Mouse (Mus musculus) gonadal fat pad, adult 2 months (tissue): Measurements from ENCODE around the gene Cebpa. TPM values are rescaled to one million over a fixed set of nuclear protein-coding genes. Genes with fewer than 3 reads are reported as not detected.

Experiments used
- DNase-seq: peaks from one replicate; pipeline ENCODE4 v3.0.0-alpha.2; 2012; ENCODE audit warnings: low read depth
- polyA plus RNA-seq: library from polyadenylated mRNA; depleted of rRNA; stranded (reverse); fragments of >200 nt; gene quantifications from 2 replicates; pipeline ENCODE4 v1.2.3, GENCODE M21; 2012; rRNA removed

Cebpa gene
- 261 and 276 TPM in 2 replicates for polyA plus RNA-seq

DNA sequence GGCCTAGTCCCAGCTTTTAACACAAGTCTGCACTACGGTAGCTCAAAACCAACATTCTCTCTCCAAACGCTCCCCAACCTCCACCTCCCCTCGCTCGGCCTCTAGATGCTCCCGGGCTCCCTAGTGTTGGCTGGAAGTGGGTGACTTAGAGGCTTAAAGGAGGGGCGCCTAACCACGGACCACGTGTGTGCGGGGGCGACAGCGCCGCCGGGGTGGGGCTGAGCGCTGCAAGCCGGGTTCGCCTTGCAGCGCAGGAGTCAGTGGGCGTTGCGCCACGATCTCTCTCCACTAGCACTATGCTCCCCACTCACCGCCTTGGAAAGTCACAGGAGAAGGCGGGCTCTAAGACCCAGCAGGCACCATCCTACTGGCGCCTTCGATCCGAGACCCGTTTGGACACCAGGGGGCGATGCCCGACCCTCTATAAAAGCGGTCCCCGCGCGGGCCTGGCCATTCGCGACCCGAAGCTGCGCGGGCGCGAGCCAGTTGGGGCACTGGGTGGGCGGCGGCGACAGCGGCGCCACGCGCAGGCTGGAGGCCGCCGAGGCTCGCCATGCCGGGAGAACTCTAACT, at the start of gene Cebpa:
TSS of gene Cebpa (plus strand) at position 453 of the 573 bp plus-strand sequence.
- DNase-seq, result no peak

DNA sequence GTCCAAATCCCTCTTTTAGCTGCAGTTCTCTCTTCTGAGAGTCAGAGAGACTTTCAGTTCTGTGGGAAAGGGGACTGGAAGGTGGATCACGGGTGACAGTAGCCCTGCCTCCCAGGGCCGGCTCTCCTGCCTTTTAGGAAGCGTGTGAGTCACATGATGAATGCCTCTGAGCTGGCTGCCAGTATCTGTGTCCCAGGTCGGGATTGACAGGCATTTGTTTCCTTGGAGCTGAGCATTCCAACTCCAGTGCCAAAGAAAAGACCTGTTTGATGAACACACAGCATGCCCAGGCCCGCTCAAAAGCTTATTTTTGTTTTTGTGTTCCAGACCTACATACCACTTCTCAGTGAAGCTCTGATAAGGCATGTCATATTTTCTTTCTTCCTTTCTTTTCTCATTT, 42.4 kb upstream of the Cebpa start:
- DNase-seq, result peak; percentile 99

DNA sequence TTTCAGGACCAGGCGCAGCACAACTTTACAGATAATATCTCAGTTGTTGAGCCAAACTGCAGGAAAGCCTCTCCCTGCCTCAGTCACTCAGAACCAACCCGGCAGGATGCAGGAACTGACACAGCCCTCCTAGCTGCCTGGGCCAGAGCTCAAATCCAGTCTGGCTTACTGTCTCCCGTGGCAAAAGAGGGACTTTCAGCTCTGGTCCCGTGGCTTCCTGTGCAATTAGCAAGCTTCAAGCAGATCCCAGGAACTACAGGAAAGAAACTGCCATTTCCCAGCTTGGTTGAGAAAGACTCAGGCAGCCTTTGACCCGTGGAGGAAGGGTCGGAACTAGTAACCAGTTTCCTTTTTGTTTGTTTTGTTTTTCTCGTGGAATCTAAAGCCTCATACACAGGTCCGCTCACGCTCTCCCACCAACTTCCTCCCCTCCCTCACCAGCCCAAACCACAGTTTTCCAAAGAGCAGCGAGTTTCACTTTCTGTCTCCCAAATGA, 38.2 kb upstream of the Cebpa start:
- no peak for DNase-seq

- DNase-seq, result no peak
Measured at GRCm38 (mm10) chr7:35081406-35082104, 37.5 kb upstream of the Cebpa start.

DNA sequence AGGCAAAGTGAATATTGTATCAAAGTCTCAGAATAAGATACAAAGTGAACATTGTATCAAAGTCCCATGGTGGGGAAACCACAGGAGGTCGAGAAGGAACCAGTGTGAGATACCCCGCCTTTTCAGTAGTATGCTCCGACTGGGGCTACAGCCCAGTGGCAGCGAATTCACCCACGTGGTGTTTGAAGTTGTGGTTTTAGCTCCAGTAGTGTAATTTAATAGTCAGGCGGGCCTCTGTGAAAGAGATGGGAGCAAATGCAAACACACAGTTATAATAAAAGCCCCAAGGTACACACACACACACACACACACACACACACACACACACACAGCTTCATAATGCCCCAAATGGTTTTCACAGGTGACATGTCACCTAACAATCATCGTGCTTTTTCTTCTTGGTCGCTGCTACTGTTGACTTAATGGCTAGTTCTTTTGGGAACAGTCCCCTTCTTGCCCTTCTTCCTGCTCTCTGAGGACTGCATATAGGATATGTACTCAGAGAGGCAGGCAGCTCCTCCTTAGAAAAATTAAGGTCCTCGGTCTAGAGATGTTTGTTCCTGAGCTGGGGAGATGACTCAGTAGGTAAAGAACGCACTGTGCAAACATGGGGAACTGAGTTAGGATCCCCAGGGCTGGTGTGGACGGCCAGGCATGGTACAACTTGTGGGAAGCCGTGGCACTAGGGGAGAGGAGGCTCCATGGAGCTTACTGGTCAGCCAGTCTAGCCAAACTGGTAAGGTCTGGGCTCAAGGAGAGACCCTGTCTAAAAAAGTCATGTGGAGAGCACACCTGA, 34.3 kb upstream of the Cebpa start:
- no peak for DNase-seq

DNA sequence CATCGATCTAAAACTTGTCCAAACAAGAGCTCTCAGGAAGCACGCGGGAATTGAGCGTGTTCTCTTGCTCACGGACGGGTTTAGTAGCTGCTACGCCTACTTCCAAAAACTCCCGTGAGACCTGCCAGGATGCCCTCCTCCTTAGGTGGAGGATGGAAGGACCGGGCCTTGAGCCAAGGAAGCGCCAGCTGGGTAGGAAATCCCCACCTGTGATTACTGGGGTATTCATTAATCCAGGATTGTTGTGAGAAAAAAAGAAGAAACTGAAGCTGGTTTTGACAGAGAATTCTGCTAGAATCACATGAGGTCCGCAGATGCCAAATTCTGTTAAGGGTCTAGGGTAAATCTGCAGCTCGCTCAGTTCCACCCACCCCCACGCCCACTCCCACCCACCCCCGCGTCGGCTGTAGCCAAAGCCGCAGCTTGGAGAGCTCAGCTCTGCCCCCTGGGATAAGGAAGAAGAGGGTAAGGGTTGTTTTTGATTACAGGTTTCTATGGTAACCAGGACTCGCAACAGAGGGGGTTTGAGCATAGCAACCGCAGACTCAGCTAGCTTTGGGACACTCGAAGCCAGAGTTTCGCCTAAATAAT, 32.7 kb upstream of the Cebpa start:
- no peak for DNase-seq

DNA sequence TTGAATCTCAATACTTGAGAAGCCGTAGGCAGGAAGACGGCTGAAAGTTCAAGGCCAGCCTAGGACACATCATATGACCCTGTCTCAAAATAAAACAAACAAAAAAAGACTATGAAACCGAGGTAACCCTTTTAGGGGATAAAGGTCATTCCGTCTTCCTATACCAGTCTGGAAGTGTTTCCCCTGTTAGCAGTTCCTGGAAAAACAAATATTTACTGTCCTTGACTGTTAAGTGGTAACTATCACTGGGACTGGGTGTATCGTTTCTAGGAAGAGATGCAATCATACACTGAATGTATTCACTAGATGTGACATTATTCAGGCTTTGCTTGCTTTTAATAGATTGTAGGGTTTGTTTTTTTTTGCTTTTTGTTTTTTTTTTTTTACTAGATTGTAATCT, 28.5 kb upstream of the Cebpa start:
- no peak for DNase-seq

DNA sequence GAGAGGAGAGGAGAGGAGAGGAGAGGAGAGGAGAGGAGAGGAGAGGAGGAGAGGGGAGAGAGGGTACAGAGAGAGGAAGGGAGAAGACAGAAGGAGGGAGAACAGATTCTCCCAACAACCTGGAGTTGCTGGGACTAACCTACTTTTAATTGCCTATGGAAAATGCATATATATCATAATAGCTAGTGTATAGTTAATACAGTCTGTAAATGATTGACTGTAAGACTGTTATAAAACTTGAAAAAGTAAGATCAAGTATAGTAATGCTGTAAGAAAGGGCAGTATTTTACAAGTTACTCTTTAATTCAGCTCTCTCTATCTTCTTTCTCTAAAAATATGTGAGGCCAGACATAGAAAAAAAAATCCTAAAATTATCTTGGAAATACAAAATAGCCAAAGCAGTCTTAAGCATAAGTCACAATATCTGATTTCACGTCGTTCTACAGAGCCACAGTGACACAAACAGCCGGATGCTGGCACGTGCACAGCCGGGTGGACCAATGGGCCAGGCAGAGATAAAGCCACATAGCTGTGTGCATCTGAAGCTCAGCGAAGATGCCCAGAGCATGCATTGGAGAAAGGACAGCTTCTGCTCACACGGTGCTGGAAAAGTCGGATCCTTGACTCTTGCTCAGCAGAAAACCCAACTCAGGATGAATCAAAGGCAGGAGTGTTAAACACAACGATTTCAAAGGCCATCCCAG, 24.0 kb upstream of the Cebpa start:
- DNase-seq, result no peak

GRCm38 (mm10) chr7:35098777-35099176, 20.3 kb upstream of the Cebpa start:
- DNase-seq, result no peak

DNA sequence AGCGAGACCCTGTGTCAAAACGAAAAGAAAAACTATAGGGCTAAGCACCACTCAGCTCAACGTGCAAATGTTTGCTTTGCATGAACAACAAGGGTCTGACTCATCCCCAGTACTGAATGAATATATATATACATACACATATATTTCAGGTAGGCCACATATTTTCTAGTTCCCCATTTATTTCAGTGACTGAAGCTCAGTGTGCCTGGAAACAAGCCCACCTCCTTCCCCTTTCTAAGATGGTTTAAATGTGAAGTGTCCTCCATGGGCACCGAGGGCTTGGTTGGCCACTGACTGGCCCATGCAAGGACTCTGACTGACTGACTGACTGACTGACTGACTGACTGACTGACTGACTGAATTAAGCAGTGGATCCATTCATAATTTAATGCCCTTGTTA, 19.6 kb upstream of the Cebpa start:
- DNase-seq, result no peak

DNA sequence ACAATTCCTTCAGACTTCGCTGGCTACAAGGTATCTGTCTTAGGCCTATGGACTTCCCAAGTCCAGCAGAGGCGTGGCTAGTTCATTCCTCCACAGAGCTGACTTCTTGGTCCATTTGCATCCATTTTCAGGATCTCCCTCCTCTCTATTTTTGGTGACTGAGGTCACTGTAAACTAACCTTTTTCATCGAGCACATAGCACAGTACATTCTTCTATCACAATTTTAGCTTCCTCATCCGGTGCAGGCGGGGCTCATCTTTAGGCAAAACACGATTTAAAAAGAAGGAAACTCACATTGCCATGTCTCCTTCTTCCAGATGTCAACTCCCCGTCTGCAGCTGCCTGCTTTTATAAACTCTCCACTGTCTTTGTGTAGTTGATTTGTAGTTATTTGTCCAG, 12.5 kb upstream of the Cebpa start:
- DNase-seq, result no peak

GRCm38 (mm10) chr7:35107630-35108029, 11.5 kb upstream of the Cebpa start:
- no peak for DNase-seq

- no peak for DNase-seq
Measured at GRCm38 (mm10) chr7:35108046-35108445, 11.0 kb upstream of the Cebpa start.

- DNase-seq, result no peak
Measured at GRCm38 (mm10) chr7:35108663-35109062, 10.4 kb upstream of the Cebpa start.

GRCm38 (mm10) chr7:35113136-35113535, 6.0 kb upstream of the Cebpa start:
- no peak for DNase-seq

GRCm38 (mm10) chr7:35113721-35114120, 5.4 kb upstream of the Cebpa start:
- DNase-seq, result no peak

- no peak for DNase-seq
Measured at GRCm38 (mm10) chr7:35116524-35116923, 2.6 kb upstream of the Cebpa start.

- DNase-seq, result no peak
Measured at GRCm38 (mm10) chr7:35117052-35117451, 2.0 kb upstream of the Cebpa start.

DNA sequence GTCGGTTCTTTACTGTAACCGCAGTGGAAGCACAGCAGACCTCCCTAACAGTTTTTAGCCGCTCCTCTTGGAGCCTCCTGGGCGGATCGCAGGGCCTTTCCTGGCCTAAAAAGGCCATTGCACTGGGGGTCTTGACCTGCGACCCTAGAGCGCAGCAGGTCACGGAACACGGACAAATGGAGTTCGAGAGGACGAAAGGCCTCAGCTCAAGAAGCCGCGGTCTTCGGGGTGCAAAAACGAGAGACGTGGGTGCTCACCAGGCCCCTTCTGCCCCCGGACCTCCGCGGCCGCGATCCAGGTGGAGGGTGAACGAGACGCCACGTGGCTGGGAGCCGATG, 1.4 kb upstream of the Cebpa start:
- DNase-seq, result no peak

DNA sequence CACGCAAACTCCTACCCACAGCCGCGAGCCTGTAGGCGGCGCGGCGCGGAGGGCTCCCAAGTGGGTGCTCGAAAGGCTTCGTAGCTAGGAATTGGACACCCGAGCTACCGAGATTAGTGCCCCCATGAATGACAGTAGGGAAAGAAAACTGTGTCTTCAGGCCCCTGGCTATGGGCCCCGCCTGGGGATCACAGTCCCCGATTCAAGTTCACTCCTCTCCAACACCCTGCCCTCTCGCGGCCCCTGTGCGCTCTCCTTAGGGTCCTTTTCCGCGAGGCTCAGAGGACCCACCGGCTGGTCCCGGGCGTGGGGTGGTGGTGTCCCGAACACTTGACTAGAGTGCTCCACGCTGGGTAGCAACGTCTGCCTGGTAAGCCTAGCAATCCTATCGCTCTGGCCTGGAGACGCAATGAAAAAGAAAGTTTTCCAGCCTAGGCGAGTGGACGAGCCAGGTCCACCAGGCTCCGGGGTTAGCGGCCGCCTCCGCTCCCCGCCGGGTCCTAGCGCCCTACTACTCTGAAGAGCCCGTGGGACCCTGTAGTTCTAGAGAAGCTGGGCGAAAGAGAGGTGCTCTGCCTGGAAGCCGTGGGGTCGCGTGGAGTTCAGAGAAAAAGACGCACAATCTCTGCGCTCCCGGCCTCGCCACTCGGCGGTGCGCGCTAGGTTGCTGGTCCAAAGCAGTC, 853 bp upstream of the Cebpa start:
- DNase-seq, result no peak

- DNase-seq, result no peak
Measured at GRCm38 (mm10) chr7:35119506-35120145, 533 bp downstream of the Cebpa start.
